In genomic region chr13:119462596-119463560, GRCm38 (mm10) we compare ENCODE assay signal across 8 mouse cellular contexts. TPM values are rescaled to one million over a fixed set of nuclear protein-coding genes. Genes with fewer than 3 reads are reported as not detected.
DNase-seq lines count a peak whose midpoint lies in the region; ATAC-seq lines count a peak whose summit lies in the region.

Gene 4833420G17Rik, plus strand, starts transcription at chr13:119462768.

- intact Hi-C loops in gastrocnemius, postnatal 14 days (cut with DNase I; ENCODE audit: low total_unique reads), result no loop called here
- intact Hi-C loops in left cerebral cortex, postnatal 10 days (cut with DNase I), result no loop called here

- DNase-seq in adrenal gland, adult (ENCODE audit: inconsistent age in 2 of 2, low spot score in 1 of 2), result peak; percentile 89 to 96
- DNase-seq in embryo, embryonic 10.5 days (ENCODE audit: low spot score), result peak; percentile 97
- peak; percentile 87 for DNase-seq in gastrocnemius, postnatal 14 days
- DNase-seq in left cerebral cortex, postnatal 10 days (ENCODE audit: extremely low spot score in 1 of 2, low spot score in 2 of 2), result peak; percentile 79 to 92
- DNase-seq in right cerebral cortex, postnatal 25 days, result peak; percentile 86
- peak; percentile 76 to 84 for DNase-seq in urinary bladder, postnatal 4 days (ENCODE audit: low spot score in 2 of 2)

- peak; percentile 98 for ATAC-seq in inflammation-experienced regulatory T-cells, adult 6 months
- ATAC-seq in megakaryocyte-erythroid progenitor cell, adult 5-6 weeks (replicated peaks; ENCODE audit: low FRiP score, low TSS enrichment, poor library complexity, severe bottlenecking), result peak; percentile 96

RNA-seq across cellular contexts. Expression of gene 4833420G17Rik, which starts in this region (rescaled TPM):
- 1 to 10 TPM; 6.2 to 6.5 TPM for total RNA-seq in gastrocnemius, postnatal 14 days (2021)
- polyA plus RNA-seq in inflammation-experienced regulatory T-cells, adult 6 months (2017; shearing (Covaris generic)), result 100 to 1,000 TPM in 1 of 3 experiments, 10 to 100 TPM in 2; 86.0 to 155 (median 86.1) TPM
- total RNA-seq in left cerebral cortex, postnatal 10 days (2021), result 10 to 100 TPM; 22.3 to 22.8 TPM
- 72.9 and 76.0 TPM in 2 replicates for total RNA-seq in megakaryocyte-erythroid progenitor cell, adult 5-6 weeks (2014; fragmentation: Nextera tagmentation)
- 49.3 and 54.9 TPM in 2 replicates for total RNA-seq in megakaryocyte-erythroid progenitor cell, adult 5-6 weeks (2017)

Comparison
In these comparisons a context has a peak if more than half of its experiments do, and no peak if none do; other contexts are left out.
1. Peak in every context shown above with its lines: DNase-seq and ATAC-seq.